Mouse (Mus musculus) hindbrain, embryonic 14.5 days (tissue): ENCODE results near the gene Dcaf17. TPM values are rescaled to one million over a fixed set of nuclear protein-coding genes. Genes with fewer than 3 reads are reported as not detected.

Source experiments
- ATAC-seq: fragments of 200-750 bp; cut with Nextera tagmentation; 2 replicates; pipeline ENCODE4 v1.8.0; 2017; ENCODE audit warnings: moderate number of reproducible peaks, mild to moderate bottlenecking, moderate TSS enrichment, moderate library complexity; ENCODE audit not compliant: low FRiP score
- DNase-seq: peaks from one replicate; pipeline ENCODE4 v3.0.0-alpha.2; 2015; ENCODE audit warnings: low spot score
- H3K27ac ChIP-seq: fragments of 300-500 bp; sonication (generic); 2 replicates; pipeline ENCODE4 v1.5.1; 2014; ENCODE audit warnings: mild to moderate bottlenecking, moderate library complexity
- H3K27me3 ChIP-seq: fragments of 300-500 bp; sonication (generic); 2 replicates; pipeline ENCODE4 v1.6.1; 2014; ENCODE audit warnings: mild to moderate bottlenecking, low read length, mixed read lengths; ENCODE audit not compliant: control insufficient read depth, insufficient read depth
- H3K36me3 ChIP-seq: fragments of 300-500 bp; sonication (generic); replicated peaks from 2 replicates; pipeline ENCODE4 v1.6.1; 2014; ENCODE audit not compliant: control insufficient read depth, insufficient read depth
- H3K4me1 ChIP-seq: fragments of 300-500 bp; sonication (generic); replicated peaks from 2 replicates; pipeline ENCODE4 v1.6.1; 2014; ENCODE audit warnings: antibody characterized with exemption, low read length, mixed read lengths; ENCODE audit not compliant: control insufficient read depth, insufficient read depth
- H3K4me2 ChIP-seq: fragments of 300-500 bp; sonication (generic); replicated peaks from 2 replicates; pipeline ENCODE4 v1.6.1; 2014; ENCODE audit warnings: mild to moderate bottlenecking, moderate library complexity
- H3K4me3 ChIP-seq: fragments of 300-500 bp; sonication (generic); replicated peaks from 2 replicates; pipeline ENCODE4 v1.5.1; 2014; ENCODE audit warnings: mild to moderate bottlenecking, low read length
- H3K9ac ChIP-seq: fragments of 300-500 bp; sonication (generic); 2 replicates; pipeline ENCODE4 v1.6.1; 2014
- H3K9me3 ChIP-seq: fragments of 300-500 bp; sonication (generic); 2 replicates; pipeline ENCODE4 v1.6.1; 2016; ENCODE audit warnings: low read length; ENCODE audit not compliant: control insufficient read depth
- WGBS: fragments of 180-500 bp; shearing (Covaris S2); extraction: QIAGEN DNeasy Blood & Tissue Kit; methylation state at CpG from one replicate; pipeline ENCODE4 v1.1.7; 2014; 5-methylcytosine and 5-hydroxymethylcytosine counted together
- polyA plus RNA-seq: library from polyadenylated mRNA; unstranded; fragments of >200 nt; fragmentation: Nextera tagmentation; extraction: Ambion mirVana; gene quantifications from 2 replicates; pipeline ENCODE4 v1.2.1, GENCODE M21; 2014

Dcaf17 gene
- polyA plus RNA-seq = 27.5 and 27.9 TPM in 2 replicates

GRCm38 (mm10) chr2:71055300-71056114 is at the start of gene Dcaf17, which contains the start of gene Mettl8:
Gene Dcaf17, plus strand, starts transcription at chr2:71055328.
Gene Mettl8, minus strand, starts transcription at chr2:71055583.
- Histone ChIP-seq H3K4me3 (peak within 1 kb of the TSS; percentile 78), H3K36me3 (peaks cover 8% of the 10 kb centered on the region; the same call in 1 of the 2 replicates), H3K9ac (peak within 1 kb of the TSS; percentile 87), H3K9me3 (no peaks in the 10 kb centered on the region), H3K27me3 (no peaks in the 10 kb centered on the region), H3K4me1 (peaks cover 10% of the 10 kb centered on the region), H3K27ac (peak within 1 kb of the TSS; percentile 94), H3K4me2 (peak within 1 kb of the TSS; percentile 79)
- peak; percentile 98 for ATAC-seq
- WGBS = under 1% methylated on average over 57 of the region's 57 CpGs
- DNase-seq = peak; percentile 96

- Histone ChIP-seq H3K4me1 (no peaks in the 10 kb centered on the region), H3K4me3 (no peak overlapping the region), H3K9me3 (no peaks in the 10 kb centered on the region), H3K36me3 (no peaks in the 10 kb centered on the region), H3K27me3 (no peaks in the 10 kb centered on the region), H3K27ac (no peak overlapping the region), H3K9ac (no peak overlapping the region), H3K4me2 (no peak overlapping the region)
- ATAC-seq = no peak
- DNase-seq = no peak
- WGBS = 96% methylated on average over 1 of the region's 1 CpGs
Observed at GRCm38 (mm10) chr2:71011816-71012215, 43.3 kb upstream of the Dcaf17 start.

- no peak overlapping the region for H3K4me2 ChIP-seq
- no peak overlapping the region for H3K4me3 ChIP-seq
- no peak for DNase-seq
- no peaks in the 10 kb centered on the region for H3K9me3 ChIP-seq
- no peaks in the 10 kb centered on the region for H3K4me1 ChIP-seq
- H3K27me3 ChIP-seq = no peaks in the 10 kb centered on the region
- H3K36me3 ChIP-seq = no peaks in the 10 kb centered on the region
- no peak overlapping the region for H3K9ac ChIP-seq
- 95% methylated on average over 7 of the region's 7 CpGs for WGBS
- no peak for ATAC-seq
- no peak overlapping the region for H3K27ac ChIP-seq
Observed at GRCm38 (mm10) chr2:71013521-71013920, 41.6 kb upstream of the Dcaf17 start.

- Histone ChIP-seq H3K36me3 (no peaks in the 10 kb centered on the region), H3K9ac (peak overlapping the region; percentile 11; the same call in 1 of the 2 replicates), H3K4me1 (no peaks in the 10 kb centered on the region), H3K4me3 (no peak overlapping the region), H3K4me2 (no peak overlapping the region), H3K9me3 (no peaks in the 10 kb centered on the region), H3K27me3 (no peaks in the 10 kb centered on the region), H3K27ac (peak overlapping the region; percentile 70)
- DNase-seq = peak; percentile 55
- WGBS = 55% methylated on average over 9 of the region's 9 CpGs
- ATAC-seq = no peak
Observed at GRCm38 (mm10) chr2:71019277-71019676, 35.9 kb upstream of the Dcaf17 start.

GRCm38 (mm10) chr2:71019704-71020375 is 35.3 kb upstream of the Dcaf17 start:
- Histone ChIP-seq H3K27me3 (no peaks in the 10 kb centered on the region), H3K36me3 (no peaks in the 10 kb centered on the region), H3K9me3 (no peaks in the 10 kb centered on the region), H3K4me3 (no peak overlapping the region), H3K4me2 (no peak overlapping the region), H3K27ac (peak overlapping the region; percentile 70), H3K9ac (peak overlapping the region; percentile 11; the same call in 1 of the 2 replicates), H3K4me1 (no peaks in the 10 kb centered on the region)
- DNase-seq (no peak), ATAC-seq (no peak)
- 53% methylated on average over 8 of the region's 8 CpGs for WGBS

GRCm38 (mm10) chr2:71020674-71021073 is 34.5 kb upstream of the Dcaf17 start:
- Histone ChIP-seq H3K4me1 (no peaks in the 10 kb centered on the region), H3K4me2 (no peak overlapping the region), H3K9ac (no peak overlapping the region), H3K4me3 (no peak overlapping the region), H3K27ac (no peak overlapping the region), H3K9me3 (no peaks in the 10 kb centered on the region), H3K36me3 (no peaks in the 10 kb centered on the region), H3K27me3 (no peaks in the 10 kb centered on the region)
- no peak for DNase-seq
- WGBS = 93% methylated on average over 8 of the region's 8 CpGs
- no peak for ATAC-seq

- Histone ChIP-seq H3K36me3 (no peaks in the 10 kb centered on the region), H3K9me3 (no peaks in the 10 kb centered on the region), H3K4me1 (no peaks in the 10 kb centered on the region), H3K27ac (no peak overlapping the region), H3K4me2 (no peak overlapping the region), H3K9ac (no peak overlapping the region), H3K27me3 (no peaks in the 10 kb centered on the region), H3K4me3 (no peak overlapping the region)
- DNase-seq = no peak
- 95% methylated on average over 6 of the region's 6 CpGs for WGBS
- ATAC-seq = no peak
Observed at GRCm38 (mm10) chr2:71022991-71023390, 32.1 kb upstream of the Dcaf17 start.

- no peaks in the 10 kb centered on the region for H3K9me3 ChIP-seq
- no peak overlapping the region for H3K4me2 ChIP-seq
- no peak overlapping the region for H3K4me3 ChIP-seq
- ATAC-seq (no peak), DNase-seq (no peak)
- H3K27ac ChIP-seq = no peak overlapping the region
- no peaks in the 10 kb centered on the region for H3K4me1 ChIP-seq
- H3K36me3 ChIP-seq = no peaks in the 10 kb centered on the region
- no peak overlapping the region for H3K9ac ChIP-seq
- H3K27me3 ChIP-seq = no peaks in the 10 kb centered on the region
- WGBS = 94% methylated on average over 6 of the region's 6 CpGs
Observed at GRCm38 (mm10) chr2:71023986-71024385, 31.1 kb upstream of the Dcaf17 start.

- no peak overlapping the region for H3K4me3 ChIP-seq
Observed at GRCm38 (mm10) chr2:71025576-71026315, 29.4 kb upstream of the Dcaf17 start.

More at GRCm38 (mm10) chr2:71025576-71026315, 29.4 kb upstream of the Dcaf17 start:
- H3K4me1 ChIP-seq = no peaks in the 10 kb centered on the region
- ATAC-seq (no peak), DNase-seq (no peak)
- no peaks in the 10 kb centered on the region for H3K27me3 ChIP-seq
- WGBS = 74% methylated on average over 12 of the region's 12 CpGs
- H3K36me3 ChIP-seq = no peaks in the 10 kb centered on the region
- H3K27ac ChIP-seq = no peak overlapping the region
- H3K9me3 ChIP-seq = no peaks in the 10 kb centered on the region
- H3K9ac ChIP-seq = no peak overlapping the region
- no peak overlapping the region for H3K4me2 ChIP-seq
